Mouse (Mus musculus) olfactory bulb, adult 2 months (tissue): ENCODE results near the gene Wdr73. TPM values are rescaled to one million over a fixed set of nuclear protein-coding genes. Genes with fewer than 3 reads are reported as not detected.

Experiments
- H3K27ac ChIP-seq: fragments of 200-500 bp; 2 replicates; pipeline ENCODE4 v1.5.1; 2012; ENCODE audit warnings: low read depth, low read length; ENCODE audit not compliant: insufficient read depth
- H3K4me1 ChIP-seq: fragments of 200-500 bp; 2 replicates; pipeline ENCODE4 v1.6.1; 2012; ENCODE audit warnings: low read length; ENCODE audit not compliant: control insufficient read depth, insufficient read depth
- H3K4me3 ChIP-seq: fragments of 200-500 bp; 2 replicates; pipeline ENCODE4 v1.5.1; 2012; ENCODE audit warnings: mild to moderate bottlenecking, low read depth, low read length, moderate library complexity; ENCODE audit not compliant: insufficient read depth
- CTCF ChIP-seq: fragments of 200-500 bp; IDR thresholded peaks from 2 replicates; pipeline ENCODE4 v1.5.1; 2012; ENCODE audit warnings: low read depth, mild to moderate bottlenecking, low read length, moderate library complexity; ENCODE audit not compliant: insufficient read depth
- POLR2A ChIP-seq: fragments of 200-500 bp; IDR thresholded peaks from 2 replicates; pipeline ENCODE4 v1.6.1; 2012; ENCODE audit warnings: mild to moderate bottlenecking, low read depth, low read length, moderate library complexity; ENCODE audit not compliant: insufficient read depth
- WGBS: fragments of 180-500 bp; shearing (Covaris S2); methylation state at CpG from one replicate; pipeline ENCODE4 v1.1.7; 2018; 5-methylcytosine and 5-hydroxymethylcytosine counted together
- polyA plus RNA-seq: library from polyadenylated mRNA; stranded (reverse); fragments of >200 nt; gene quantifications from 2 replicates; pipeline ENCODE4 v1.2.4, GENCODE M21; 2012; ENCODE audit warnings: low replicate concordance; ENCODE audit not compliant: missing spikeins, insufficient read depth, insufficient read length

Gene Wdr73
- polyA plus RNA-seq, 1 experiment = not detected

DNA sequence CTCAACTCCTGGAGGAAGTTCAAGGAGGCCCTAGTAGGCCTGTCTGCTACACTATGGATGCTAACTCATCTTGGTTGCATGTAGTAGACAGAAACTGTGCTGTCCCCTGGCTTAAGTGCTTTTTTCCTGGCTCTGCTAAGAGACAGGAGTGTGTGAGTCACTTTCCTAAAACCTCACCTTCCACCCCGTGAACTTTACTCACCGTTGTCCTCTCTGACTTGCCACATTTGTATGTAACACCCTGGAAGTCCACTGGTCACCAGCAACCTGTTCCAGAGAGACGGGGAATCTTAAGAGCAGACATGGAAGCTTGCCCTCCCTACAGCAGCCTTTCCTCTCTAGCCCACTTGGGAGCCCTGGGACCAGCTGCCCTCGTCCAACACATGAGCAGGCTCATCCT lies 3.3 kb downstream of the Wdr73 start:
- Histone ChIP-seq H3K4me1 (peaks cover 9% of the 10 kb centered on the region), H3K27ac (no peak overlapping the region), H3K4me3 (no peak overlapping the region)
- TF ChIP-seq POLR2A = no peak
- no peak for TF ChIP-seq CTCF
- WGBS = 89% methylated on average over 4 of the region's 4 CpGs

GRCm38 (mm10) chr7:80897134-80897533 lies 3.9 kb downstream of the Wdr73 start:
- Histone ChIP-seq H3K4me3 (no peak overlapping the region), H3K4me1 (peaks cover 9% of the 10 kb centered on the region), H3K27ac (no peak overlapping the region)
- TF ChIP-seq CTCF (no peak), POLR2A (no peak)
- WGBS = 50% methylated on average over 7 of the region's 7 CpGs

- Histone ChIP-seq H3K4me1 (peaks cover 7% of the 10 kb centered on the region), H3K27ac (no peak overlapping the region), H3K4me3 (no peak overlapping the region)
- WGBS = 91% methylated on average over 14 of the region's 14 CpGs
- TF ChIP-seq CTCF (no peak), POLR2A (no peak)
Observed at GRCm38 (mm10) chr7:80894815-80895519, 6.1 kb downstream of the Wdr73 start.

DNA sequence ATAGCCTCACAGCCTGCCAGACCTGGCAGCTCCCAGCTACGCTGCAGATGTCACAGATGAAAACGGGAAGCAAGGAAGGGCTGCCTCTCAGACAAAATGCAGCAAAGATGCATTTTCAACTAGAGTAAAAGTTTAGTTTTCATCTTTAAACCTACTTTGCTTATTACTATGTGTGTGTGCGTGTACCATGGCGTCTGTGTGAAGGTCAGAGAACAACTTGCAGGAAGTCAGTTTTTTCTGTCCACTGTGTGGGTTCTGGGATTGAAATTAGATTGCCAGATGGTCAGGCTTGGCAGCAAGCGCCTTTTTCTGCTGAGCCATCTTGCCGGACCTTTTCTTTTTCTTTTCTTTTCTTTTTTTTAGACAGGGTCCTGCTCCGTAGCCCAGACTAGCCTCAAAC lies 6.9 kb downstream of the Wdr73 start:
- no peak overlapping the region for H3K4me3 ChIP-seq
- no peak overlapping the region for H3K27ac ChIP-seq
- H3K4me1 ChIP-seq = peaks cover 15% of the 10 kb centered on the region
- no peak for TF ChIP-seq POLR2A
- TF ChIP-seq CTCF = no peak
- 75% methylated on average over 7 of the region's 7 CpGs for WGBS

GRCm38 (mm10) chr7:80893753-80894129 lies 7.3 kb downstream of the Wdr73 start:
- Histone ChIP-seq H3K27ac (no peak overlapping the region), H3K4me1 (peaks cover 20% of the 10 kb centered on the region), H3K4me3 (no peak overlapping the region)
- 85% methylated on average over 6 of the region's 6 CpGs for WGBS
- TF ChIP-seq CTCF (no peak), POLR2A (no peak)

GRCm38 (mm10) chr7:80893086-80893752 lies 7.8 kb downstream of the Wdr73 start:
- 94% methylated on average over 15 of the region's 15 CpGs for WGBS
- no peak for TF ChIP-seq POLR2A
- TF ChIP-seq CTCF = no peak
- Histone ChIP-seq H3K4me3 (no peak overlapping the region), H3K27ac (no peak overlapping the region), H3K4me1 (peaks cover 23% of the 10 kb centered on the region)

DNA sequence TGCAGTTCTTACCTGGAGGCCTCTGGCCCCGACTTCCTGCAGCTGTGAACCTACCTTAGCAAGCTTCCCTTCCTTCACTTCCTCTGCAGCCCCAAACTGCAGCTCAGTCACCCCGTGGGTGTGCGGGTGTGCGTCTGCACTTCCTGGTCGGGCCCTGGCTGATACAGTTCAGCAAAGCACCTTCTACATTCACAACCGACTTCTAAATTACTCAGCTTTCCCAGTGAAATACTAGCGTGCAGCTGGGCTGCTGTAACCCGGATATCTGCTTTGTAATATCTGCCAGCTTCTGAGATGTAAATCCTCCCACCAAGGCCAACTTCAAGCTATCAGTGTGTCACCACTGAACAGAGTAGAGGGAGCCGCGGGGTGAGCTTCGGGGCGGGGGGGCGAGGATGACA lies 11.2 kb downstream of the Wdr73 start:
- peaks cover 17% of the 10 kb centered on the region for H3K4me1 ChIP-seq
- H3K27ac ChIP-seq = peak overlapping the region; percentile 90
- WGBS = 44% methylated on average over 13 of the region's 13 CpGs
- no peak for TF ChIP-seq CTCF
- TF ChIP-seq POLR2A = no peak
- H3K4me3 ChIP-seq = no peak overlapping the region

DNA sequence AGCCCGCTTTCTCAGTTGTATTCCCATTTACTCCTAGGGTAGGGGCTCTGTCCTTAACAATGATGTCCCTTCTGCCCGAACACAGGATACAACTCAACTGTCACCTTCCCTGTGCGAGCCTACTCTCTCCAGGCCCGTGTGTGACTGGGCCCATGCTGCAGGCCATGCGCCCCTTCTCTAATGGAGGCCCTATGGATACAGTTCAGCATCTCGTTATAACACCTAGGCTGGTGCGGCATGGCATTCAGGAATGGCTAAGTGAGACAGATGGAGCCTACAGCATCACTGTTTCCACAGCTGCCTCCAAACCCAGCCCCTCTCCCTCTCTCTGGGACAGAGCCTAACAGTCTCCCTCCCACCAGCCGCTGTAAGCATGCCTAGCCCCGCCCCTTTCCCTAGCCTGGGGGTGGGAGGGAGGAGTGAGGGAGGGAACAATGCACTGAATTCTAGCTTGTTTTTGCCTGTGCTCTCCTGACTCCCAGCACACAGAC lies 12.0 kb downstream of the Wdr73 start:
- no peak for TF ChIP-seq POLR2A
- TF ChIP-seq CTCF = no peak
- WGBS = 41% methylated on average over 9 of the region's 9 CpGs
- Histone ChIP-seq H3K4me1 (peaks cover 17% of the 10 kb centered on the region), H3K4me3 (no peak overlapping the region), H3K27ac (peak overlapping the region; percentile 90)

DNA sequence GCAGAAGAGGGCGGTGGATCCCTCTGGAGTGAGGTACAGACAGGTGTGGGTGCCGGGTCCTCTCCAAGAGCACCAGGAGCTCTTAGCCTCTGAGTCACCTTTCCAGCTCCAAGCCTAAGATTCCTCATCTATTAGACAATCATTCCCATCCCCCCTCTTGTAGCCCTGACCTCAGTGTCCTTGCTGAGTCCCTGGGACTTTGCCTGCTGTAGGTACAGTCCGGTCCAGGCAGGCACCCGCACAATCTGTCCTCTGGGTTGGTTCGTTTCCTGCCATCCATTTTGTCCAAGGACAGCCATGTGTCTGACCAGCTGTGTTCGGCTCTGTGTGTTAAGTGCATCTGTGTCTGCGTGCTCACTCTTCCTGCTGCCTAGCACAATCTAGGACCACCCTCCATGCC lies 12.5 kb downstream of the Wdr73 start:
- WGBS = 75% methylated on average over 7 of the region's 7 CpGs
- TF ChIP-seq CTCF (no peak), POLR2A (no peak)
- H3K4me3 ChIP-seq = no peak overlapping the region
- H3K4me1 ChIP-seq = peaks cover 17% of the 10 kb centered on the region
- H3K27ac ChIP-seq = peak overlapping the region; percentile 90

DNA sequence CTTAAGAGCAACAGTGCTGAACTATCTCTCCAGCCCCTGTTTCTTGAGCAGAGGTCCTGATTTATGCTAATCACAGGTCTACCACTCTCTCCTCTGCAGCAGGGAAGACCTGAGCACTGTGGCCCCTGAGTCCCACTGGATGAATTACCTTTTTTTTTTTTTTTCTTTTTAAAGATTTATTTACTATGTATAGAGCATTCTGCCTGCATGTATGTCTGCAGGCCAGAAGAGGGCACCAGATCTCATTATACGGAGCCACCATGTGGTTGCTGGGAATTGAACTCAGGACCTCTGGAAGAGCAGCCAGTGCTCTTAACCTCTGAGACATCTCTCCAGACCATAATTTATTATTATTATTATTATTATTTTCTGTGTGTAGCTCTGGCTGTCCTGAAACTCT lies 15.4 kb downstream of the Wdr73 start:
- Histone ChIP-seq H3K4me1 (peaks cover 22% of the 10 kb centered on the region), H3K4me3 (no peak overlapping the region), H3K27ac (no peak overlapping the region)
- TF ChIP-seq CTCF (no peak), POLR2A (no peak)
- 47% methylated on average over 1 of the region's 1 CpGs for WGBS
